Mouse (Mus musculus) embryonic facial prominence, embryonic 14.5 days (tissue): ENCODE data around the gene Plrg1. TPM values are rescaled to one million over a fixed set of nuclear protein-coding genes. Genes with fewer than 3 reads are reported as not detected.

Experiments
- polyA plus RNA-seq: library from polyadenylated mRNA; unstranded; fragments of >200 nt; fragmentation: Nextera tagmentation; extraction: Ambion mirVana; gene quantifications from 2 replicates; pipeline ENCODE4 v1.2.1, GENCODE M21; 2014

Gene Plrg1
- polyA plus RNA-seq, 1 experiment from 2014 or later, result 86.1 TPM

Other genes with a start within 250 kb of the Plrg1 start
- 5.5 and 6.0 TPM in 2 replicates for gene Rbm46, start 179.0 kb upstream of the Plrg1 start, polyA plus RNA-seq
- gene Lrat, start 151.5 kb upstream of the Plrg1 start, polyA plus RNA-seq, result 0.17 and 0.36 TPM in 2 replicates
- 0.12 and 0.13 TPM in 2 replicates for gene Fgg, start 47.8 kb upstream of the Plrg1 start, polyA plus RNA-seq
- gene Fga, start 29.4 kb upstream of the Plrg1 start, polyA plus RNA-seq, result 0.09 TPM in 1 of 2 replicates, not detected in the other
- gene Fgb, start 5.7 kb upstream of the Plrg1 start, polyA plus RNA-seq, result 0.10 TPM in 1 of 2 replicates, not detected in the other
- 2.3 and 2.7 TPM in 2 replicates for gene Dchs2, start 72.4 kb downstream of the Plrg1 start, polyA plus RNA-seq